Mouse (Mus musculus): ENCODE results near the gene Cfl2.

- TF ChIP-seq POLR2A (IDR thresholded peaks at IDR 0.05; ENCODE audit: borderline replicate concordance, extremely low read depth, insufficient read depth, insufficient read length, poor library complexity, severe bottlenecking) = no peak
- no peak for TF ChIP-seq CTCF (IDR thresholded peaks at IDR 0.05; ENCODE audit: borderline replicate concordance, extremely low read depth, insufficient read depth, insufficient read length)
Observed at GRCm38 (mm10) chr12:54819181-54819935, 43.3 kb downstream of the Cfl2 start.

Measured in brain, embryonic 14.5 days (tissue).